Mouse (Mus musculus) MN1 (cell line): ENCODE data around the gene Phyhipl.

Experiments used
- DNase-seq: peaks from one replicate; pipeline ENCODE4 v3.0.0-alpha.2; 2016; ENCODE audit warnings: low spot score

Gene Phyhipl

GRCm38 (mm10) chr10:70655828-70656227 is at the start of gene Phyhipl:
Gene Phyhipl (minus strand): TSS chr10:70655965.
- DNase-seq: no peak

DNA sequence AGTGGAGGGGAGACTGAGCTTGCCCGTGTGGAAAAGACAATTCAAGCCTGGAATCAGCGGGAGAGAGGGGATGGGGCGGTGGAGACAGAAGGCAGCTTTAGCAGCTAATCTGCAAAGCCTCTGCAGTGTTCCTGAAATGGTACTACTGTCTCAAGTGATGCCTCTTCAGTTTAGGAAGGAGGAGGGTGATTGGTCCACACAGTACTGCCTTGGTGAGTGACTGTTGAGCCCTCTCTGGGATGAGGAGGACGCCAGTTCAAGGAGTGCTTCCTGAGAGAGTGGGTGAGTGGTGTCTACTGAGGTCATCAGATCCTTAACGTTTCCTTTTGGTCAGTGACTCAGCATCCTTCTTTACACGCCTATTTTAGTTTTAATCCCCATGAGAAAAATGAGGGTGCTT is 47.4 kb upstream of the Phyhipl start:
- no peak for DNase-seq

DNA sequence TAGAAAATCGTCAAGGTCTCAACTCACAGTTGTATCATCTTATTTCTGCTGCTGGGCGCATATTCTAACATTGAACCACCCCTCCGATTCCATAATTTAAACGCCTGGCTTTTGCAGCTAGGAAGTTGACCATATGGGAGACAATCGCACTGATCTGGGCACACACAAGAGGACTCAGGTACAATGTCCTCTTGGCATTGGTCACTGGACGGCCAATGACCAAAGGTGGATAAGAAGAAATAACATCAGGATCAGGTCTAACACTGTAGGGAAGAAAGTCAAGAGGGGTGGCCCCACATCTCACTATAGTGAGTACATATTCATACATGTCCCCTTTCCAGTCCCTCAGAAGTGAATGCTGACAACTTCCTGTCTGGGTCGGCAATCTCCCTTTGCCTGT is 43.8 kb upstream of the Phyhipl start:
- DNase-seq: no peak

GRCm38 (mm10) chr10:70698014-70698413 is 42.2 kb upstream of the Phyhipl start:
- DNase-seq: no peak

DNA sequence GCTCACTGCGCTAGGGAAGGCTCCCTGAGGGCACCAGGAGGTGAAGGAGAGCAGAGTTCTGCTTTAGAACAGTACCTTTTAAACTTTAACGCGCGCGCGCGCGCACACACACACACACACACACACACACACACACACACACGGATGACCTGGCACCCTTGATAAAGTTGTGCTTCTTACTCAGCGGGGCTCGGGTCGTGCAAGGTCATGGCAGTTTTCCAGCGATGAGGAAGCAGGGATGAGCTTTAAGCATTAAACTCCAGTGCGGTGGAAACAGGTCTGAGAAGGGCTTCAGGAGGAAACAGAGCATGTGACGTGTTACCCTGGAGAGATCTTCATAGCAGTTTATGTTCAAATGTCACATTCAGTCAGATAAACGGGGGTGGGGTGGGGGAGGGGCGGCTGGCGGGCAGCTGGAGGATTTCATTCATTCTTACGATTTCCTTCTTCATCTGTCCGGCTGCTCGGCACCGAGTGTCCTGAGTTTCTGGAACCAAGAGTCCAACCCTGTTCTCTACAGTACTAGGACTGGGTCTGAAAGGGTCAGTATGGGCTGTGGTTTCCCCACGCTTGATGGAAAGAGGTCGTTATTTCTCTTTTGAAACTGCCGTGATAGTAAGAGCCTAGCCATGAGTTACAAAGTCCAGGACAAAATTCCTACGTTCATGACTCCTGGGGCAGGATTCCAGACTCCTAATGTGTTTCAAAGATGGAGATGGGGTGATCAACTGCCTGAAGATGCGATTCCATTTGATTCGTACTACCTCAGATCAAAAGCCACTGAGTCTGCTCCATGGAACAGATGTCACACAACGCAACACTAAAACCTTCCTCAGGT is 41.2 kb upstream of the Phyhipl start:
- no peak for DNase-seq

- DNase-seq: no peak
Measured at GRCm38 (mm10) chr10:70689346-70689745, 33.6 kb upstream of the Phyhipl start.

DNA sequence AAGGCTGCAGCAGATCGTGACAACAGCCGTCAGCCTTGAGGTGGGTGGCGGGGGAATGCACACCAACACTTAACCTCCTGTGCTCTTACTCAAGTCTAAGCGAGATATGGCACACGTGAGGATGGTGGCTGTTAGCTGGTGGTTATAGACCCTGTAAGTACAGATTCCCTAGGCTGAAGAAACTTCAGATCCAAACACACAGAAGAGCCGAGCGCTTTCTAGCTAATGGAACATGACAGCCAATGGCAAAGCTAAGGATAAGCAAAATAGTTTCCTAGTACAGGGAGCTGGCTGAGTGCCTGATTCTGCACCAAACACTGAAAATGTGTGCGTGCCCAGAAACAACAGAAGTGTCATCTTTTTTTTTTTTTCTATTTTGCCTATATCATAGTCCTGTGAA is 33.1 kb upstream of the Phyhipl start:
- no peak for DNase-seq

GRCm38 (mm10) chr10:70686941-70687703 is 31.4 kb upstream of the Phyhipl start:
- DNase-seq: no peak

- DNase-seq: no peak
Measured at GRCm38 (mm10) chr10:70686505-70686904, 30.7 kb upstream of the Phyhipl start.

- DNase-seq: no peak
Measured at GRCm38 (mm10) chr10:70683508-70683907, 27.7 kb upstream of the Phyhipl start.

- DNase-seq: no peak
Measured at GRCm38 (mm10) chr10:70677946-70678345, 22.2 kb upstream of the Phyhipl start.

DNA sequence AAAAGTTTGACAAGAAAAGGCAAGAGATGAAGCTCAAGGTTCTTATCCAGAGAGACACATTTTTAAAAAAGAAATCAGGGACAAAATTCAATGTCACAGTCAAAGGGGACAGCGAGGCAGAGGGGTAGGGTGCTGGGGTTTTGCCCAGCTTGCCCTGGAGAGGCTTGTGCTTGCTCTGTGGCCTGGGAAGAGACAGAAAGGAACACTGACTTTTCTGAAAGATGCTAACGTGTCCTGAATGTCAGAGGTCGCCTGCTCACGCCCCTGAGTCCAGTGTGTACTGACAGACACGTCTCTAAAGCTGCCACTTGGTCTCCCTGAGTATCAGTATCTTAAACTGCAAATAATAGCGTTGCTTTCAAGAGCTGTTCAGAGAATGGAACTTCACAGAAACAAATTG is 507 bp upstream of the Phyhipl start:
- no peak for DNase-seq

DNA sequence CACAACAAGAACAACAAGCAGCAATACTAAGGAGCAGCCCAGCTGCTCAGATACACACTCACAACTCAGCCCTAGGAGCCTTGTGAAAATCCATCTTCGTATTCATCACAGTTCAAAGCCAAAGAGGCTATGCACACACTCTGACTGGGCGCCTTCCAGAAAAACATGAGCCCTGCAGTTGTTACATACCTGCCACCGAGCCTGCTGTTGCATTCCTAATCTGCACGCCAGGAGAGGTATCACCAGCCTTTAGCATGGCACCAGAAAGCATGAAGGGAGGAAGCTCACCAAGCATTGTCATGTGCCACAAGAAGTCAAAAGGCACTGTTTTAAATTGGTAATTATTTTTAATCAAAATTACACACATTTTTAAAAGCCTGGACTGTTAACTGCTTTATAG is 1.1 kb downstream of the Phyhipl start:
- DNase-seq: no peak

- no peak for DNase-seq
Measured at GRCm38 (mm10) chr10:70654139-70654538, 1.6 kb downstream of the Phyhipl start.

GRCm38 (mm10) chr10:70651769-70652648 is 3.8 kb downstream of the Phyhipl start:
- DNase-seq: no peak

DNA sequence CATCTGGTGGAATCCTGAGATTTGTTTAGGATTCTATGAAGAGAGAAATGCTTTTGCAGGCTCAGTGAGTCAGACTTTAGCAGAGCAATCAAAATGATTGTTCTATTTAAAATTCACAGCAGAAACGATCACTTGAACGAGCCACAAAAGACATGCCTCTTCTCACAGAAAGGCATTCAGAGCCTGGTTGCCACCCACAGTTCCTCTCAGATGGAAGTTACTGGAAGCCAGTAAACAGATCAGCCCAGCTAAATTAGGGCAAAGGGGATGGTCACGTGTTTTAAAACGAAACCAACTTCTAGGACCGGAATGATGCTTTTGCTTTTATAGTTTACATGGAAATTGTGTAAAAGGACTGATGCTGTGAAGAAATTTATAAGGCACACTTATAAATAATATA is 6.9 kb downstream of the Phyhipl start:
- DNase-seq: no peak

DNA sequence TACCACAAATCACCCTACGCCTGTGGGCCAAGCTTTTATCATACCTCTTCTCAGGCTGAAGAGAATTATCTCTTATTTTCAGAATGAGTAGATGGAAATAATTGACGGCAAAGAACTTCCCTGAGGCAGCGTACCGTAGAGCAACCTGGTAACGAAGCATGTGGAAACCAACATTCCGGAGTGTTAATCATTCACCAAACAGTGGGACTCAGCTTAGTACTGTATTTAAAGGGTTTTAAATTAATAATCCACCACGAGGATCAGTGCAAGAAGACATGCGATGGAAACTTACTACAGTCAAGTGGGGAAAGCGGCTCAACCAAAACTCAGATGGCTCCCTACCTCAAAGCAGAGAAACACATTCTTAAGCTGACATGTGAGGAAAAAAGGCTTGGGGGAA is 12.6 kb downstream of the Phyhipl start:
- no peak for DNase-seq

GRCm38 (mm10) chr10:70640896-70641596 is 14.7 kb downstream of the Phyhipl start:
- DNase-seq: no peak

GRCm38 (mm10) chr10:70640075-70640737 is 15.6 kb downstream of the Phyhipl start:
- DNase-seq: no peak

GRCm38 (mm10) chr10:70637640-70638328 is 18.0 kb downstream of the Phyhipl start:
- no peak for DNase-seq

- no peak for DNase-seq
Measured at GRCm38 (mm10) chr10:70635261-70635660, 20.5 kb downstream of the Phyhipl start.
